Mouse (Mus musculus) urinary bladder, postnatal 10 days (tissue): ENCODE results near the gene Ago4.

ENCODE experiments used
- DNase-seq: peaks from one replicate; pipeline ENCODE4 v3.0.0; 2022; ENCODE audit warnings: low spot score

The Ago4 gene

GRCm38 (mm10) chr4:126468925-126469324 lies 64.3 kb downstream of the Ago4 start:
- DNase-seq, result no peak

GRCm38 (mm10) chr4:126468285-126468901 lies 64.9 kb downstream of the Ago4 start, which contains the start of gene Ago1:
Gene Ago1 (minus strand): TSS chr4:126468583.
- DNase-seq, result peak; percentile 87

- no peak for DNase-seq
Observed at GRCm38 (mm10) chr4:126467721-126468284, 65.5 kb downstream of the Ago4 start.

- no peak for DNase-seq
Observed at GRCm38 (mm10) chr4:126466251-126466750, 67.0 kb downstream of the Ago4 start.

GRCm38 (mm10) chr4:126465843-126466242 lies 67.4 kb downstream of the Ago4 start:
- DNase-seq, result no peak

- DNase-seq, result no peak
Observed at GRCm38 (mm10) chr4:126464892-126465235, 68.4 kb downstream of the Ago4 start.

- no peak for DNase-seq
Observed at GRCm38 (mm10) chr4:126464189-126464891, 68.9 kb downstream of the Ago4 start.

GRCm38 (mm10) chr4:126455441-126455840 lies 77.8 kb downstream of the Ago4 start:
- DNase-seq, result no peak

- DNase-seq, result no peak
Observed at GRCm38 (mm10) chr4:126454547-126455254, 78.6 kb downstream of the Ago4 start.

GRCm38 (mm10) chr4:126450268-126450667 lies 83.0 kb downstream of the Ago4 start:
- DNase-seq, result no peak

GRCm38 (mm10) chr4:126447126-126447525 lies 86.1 kb downstream of the Ago4 start:
- no peak for DNase-seq

GRCm38 (mm10) chr4:126444528-126444927 lies 88.7 kb downstream of the Ago4 start:
- DNase-seq, result no peak
